ENCODE assay signal across 14 mouse cellular contexts in the genomic region with DNA sequence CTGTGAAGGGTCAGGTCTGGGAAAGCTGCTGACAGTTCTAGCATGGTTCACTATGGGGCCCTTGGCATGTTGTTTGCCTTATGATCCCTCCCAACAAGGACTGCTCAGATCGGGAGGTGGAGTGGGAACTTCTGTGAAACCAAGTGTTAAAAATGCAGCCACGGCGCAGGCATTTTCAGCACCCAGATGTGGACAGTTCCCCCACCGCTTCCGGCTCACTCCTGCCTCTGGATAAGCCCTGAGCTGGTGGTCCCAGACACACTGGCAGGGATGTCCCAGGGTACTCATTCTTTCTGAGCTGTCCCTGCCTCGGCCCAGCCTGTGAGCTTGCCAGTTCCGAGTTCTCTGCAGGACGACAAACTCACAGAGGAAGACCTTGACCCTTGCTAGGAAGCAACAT. TPM values are rescaled to one million over a fixed set of nuclear protein-coding genes. Genes with fewer than 3 reads are reported as not detected.
DNase-seq lines count a peak whose midpoint lies in the region; ATAC-seq lines count a peak whose summit lies in the region.
"Had no signal": no experiment of that assay in that cellular context is flagged by ENCODE, and none has a peak within 500 bp of the region (broad histone marks: within the 10 kb centered on the region; RNA-seq: fewer than 3 reads in every experiment).

No protein-coding gene starts in this region.

- no peak overlapping the region for H3K27ac ChIP-seq in forebrain, embryonic 11.5 days (ENCODE audit: low read depth, low read length)
- H3K27ac ChIP-seq in forebrain, embryonic 16.5 days (ENCODE audit: low read length) = no peak overlapping the region
- no peak overlapping the region for H3K27ac ChIP-seq in midbrain, embryonic 10.5 days (replicated peaks)
- no peak overlapping the region for H3K27ac ChIP-seq in midbrain, embryonic 13.5 days
- no peak overlapping the region for H3K27ac ChIP-seq in embryonic facial prominence, embryonic 11.5 days (replicated peaks; ENCODE audit: low read depth, low read length)
- H3K27ac ChIP-seq: liver, embryonic 15.5 days had no signal

- ATAC-seq in forebrain, embryonic 11.5 days (replicated peaks; ENCODE audit: low FRiP score) = no peak
- no peak for ATAC-seq in forebrain, embryonic 16.5 days
- no peak for ATAC-seq in midbrain, embryonic 13.5 days
- ATAC-seq in embryonic facial prominence, embryonic 11.5 days (replicated peaks; ENCODE audit: insufficient number of reproducible peaks, low FRiP score, low TSS enrichment, low read depth) = no peak
- ATAC-seq: intestine, embryonic 16.5 days had no signal

- H3K4me2 ChIP-seq in forebrain, embryonic 11.5 days (ENCODE audit: low read depth, low read length, severe bottlenecking) = no peak overlapping the region
- H3K4me2 ChIP-seq in forebrain, embryonic 16.5 days (ENCODE audit: low read length) = no peak overlapping the region
- H3K4me2 ChIP-seq in midbrain, embryonic 13.5 days (replicated peaks) = no peak overlapping the region
- no peak overlapping the region for H3K4me2 ChIP-seq in embryonic facial prominence, embryonic 11.5 days (ENCODE audit: low read depth, low read length)
- H3K4me2 ChIP-seq: liver, embryonic 15.5 days had no signal

- no peak overlapping the region for H3K9ac ChIP-seq in forebrain, embryonic 11.5 days (ENCODE audit: low read length)
- H3K9ac ChIP-seq in forebrain, embryonic 16.5 days (replicated peaks; ENCODE audit: low read depth, low read length) = no peak overlapping the region
- H3K9ac ChIP-seq in midbrain, embryonic 13.5 days (replicated peaks) = no peak overlapping the region
- H3K9ac ChIP-seq in embryonic facial prominence, embryonic 11.5 days (replicated peaks; ENCODE audit: low read length) = no peak overlapping the region
- H3K9ac ChIP-seq: liver, embryonic 15.5 days had no signal

- H3K4me1 ChIP-seq in forebrain, embryonic 11.5 days (replicated peaks; ENCODE audit: control insufficient read depth, insufficient read depth, low read length) = no peaks in the 10 kb centered on the region
- H3K4me1 ChIP-seq in forebrain, embryonic 16.5 days (replicated peaks; ENCODE audit: control insufficient read depth, insufficient read depth, low read length) = 0 out of 2 replicates have a peak, but pooled peaks cover 3% of the 10 kb centered on the region
- H3K4me1 ChIP-seq in midbrain, embryonic 10.5 days = 0 out of 2 replicates have a peak, but pooled peaks cover 6% of the 10 kb centered on the region
- H3K4me1 ChIP-seq in midbrain, embryonic 13.5 days (replicated peaks) = peaks cover 13% of the 10 kb centered on the region
- H3K4me1 ChIP-seq in embryonic facial prominence, embryonic 11.5 days (ENCODE audit: control insufficient read depth, insufficient read depth, low read length) = no peaks in the 10 kb centered on the region
- H3K4me1 ChIP-seq: liver, embryonic 15.5 days; megakaryocyte, embryonic 14.5 days had no signal

- no peaks in the 10 kb centered on the region for H3K36me3 ChIP-seq in forebrain, embryonic 11.5 days (ENCODE audit: control insufficient read depth, insufficient read depth, low read length)
- H3K36me3 ChIP-seq in forebrain, embryonic 16.5 days (ENCODE audit: control insufficient read depth, insufficient read depth) = no peaks in the 10 kb centered on the region
- H3K36me3 ChIP-seq in midbrain, embryonic 10.5 days = no peaks in the 10 kb centered on the region
- no peaks in the 10 kb centered on the region for H3K36me3 ChIP-seq in midbrain, embryonic 13.5 days
- H3K36me3 ChIP-seq in embryonic facial prominence, embryonic 11.5 days (replicated peaks; ENCODE audit: control insufficient read depth, insufficient read depth, low read depth, low read length) = no peaks in the 10 kb centered on the region
- H3K36me3 ChIP-seq: G1E; liver, embryonic 15.5 days had no signal

- H3K27me3 ChIP-seq in forebrain, embryonic 11.5 days (ENCODE audit: control insufficient read depth, insufficient read depth, low read length) = no peaks in the 10 kb centered on the region
- H3K27me3 ChIP-seq in forebrain, embryonic 16.5 days (replicated peaks; ENCODE audit: control insufficient read depth, insufficient read depth, low read length) = no peaks in the 10 kb centered on the region
- H3K27me3 ChIP-seq in midbrain, embryonic 10.5 days (ENCODE audit: low read depth, poor library complexity, severe bottlenecking) = no peaks in the 10 kb centered on the region
- H3K27me3 ChIP-seq in midbrain, embryonic 13.5 days = no peaks in the 10 kb centered on the region
- no peaks in the 10 kb centered on the region for H3K27me3 ChIP-seq in embryonic facial prominence, embryonic 11.5 days (ENCODE audit: control insufficient read depth, insufficient read depth, low read length)
- H3K27me3 ChIP-seq: liver, embryonic 15.5 days had no signal

- no peak overlapping the region for H3K4me3 ChIP-seq in forebrain, embryonic 11.5 days (ENCODE audit: low read depth, low read length)
- H3K4me3 ChIP-seq in forebrain, embryonic 16.5 days (replicated peaks; ENCODE audit: low read length) = no peak overlapping the region
- no peak overlapping the region for H3K4me3 ChIP-seq in midbrain, embryonic 10.5 days
- no peak overlapping the region for H3K4me3 ChIP-seq in midbrain, embryonic 13.5 days (replicated peaks)
- H3K4me3 ChIP-seq in embryonic facial prominence, embryonic 11.5 days (ENCODE audit: low read depth, low read length) = no peak overlapping the region
- H3K4me3 ChIP-seq: liver, embryonic 15.5 days; megakaryocyte, embryonic 14.5 days had no signal

- 12% methylated on average over 8 of the region's 8 CpGs for WGBS in forebrain, embryonic 11.5 days
- 7% methylated on average over 8 of the region's 8 CpGs for WGBS in forebrain, embryonic 16.5 days
- 14% methylated on average over 8 of the region's 8 CpGs for WGBS in midbrain, embryonic 10.5 days
- 14% methylated on average over 8 of the region's 8 CpGs for WGBS in midbrain, embryonic 13.5 days
- 19% methylated on average over 8 of the region's 8 CpGs for WGBS in embryonic facial prominence, embryonic 11.5 days

- peak; percentile 69 for DNase-seq in forebrain, embryonic 11.5 days (ENCODE audit: low spot score)
- DNase-seq in midbrain, embryonic 10.5 days (ENCODE audit: low spot score) = peak; percentile 48
- peak; percentile 71 for DNase-seq in embryonic facial prominence, embryonic 11.5 days (ENCODE audit: low spot score)
- peak; percentile 40 for DNase-seq in retina, postnatal 1 day
- DNase-seq in natural killer cell, adult 2 months (ENCODE audit: low spot score in 2 of 2) = no peak
- DNase-seq in right cerebral cortex, postnatal 36 days (ENCODE audit: low spot score in 2 of 2) = no peak
- DNase-seq: B cell, adult 2 months; cerebellum, adult 11 months had no signal

- no peaks in the 10 kb centered on the region for H3K9me3 ChIP-seq in forebrain, embryonic 11.5 days (ENCODE audit: control insufficient read depth, low read length)
- no peaks in the 10 kb centered on the region for H3K9me3 ChIP-seq in forebrain, embryonic 16.5 days (ENCODE audit: control insufficient read depth, low read length)
- H3K9me3 ChIP-seq in midbrain, embryonic 10.5 days (replicated peaks) = no peaks in the 10 kb centered on the region
- no peaks in the 10 kb centered on the region for H3K9me3 ChIP-seq in midbrain, embryonic 13.5 days
- no peaks in the 10 kb centered on the region for H3K9me3 ChIP-seq in embryonic facial prominence, embryonic 11.5 days (replicated peaks; ENCODE audit: control insufficient read depth, low read length)
- H3K9me3 ChIP-seq: G1E; liver, embryonic 15.5 days had no signal

RNA-seq across cellular contexts. Expression of a gene that starts 45.0 kb away (rescaled TPM):
- 4.7 and 6.1 TPM in 2 replicates for polyA plus RNA-seq in forebrain, embryonic 11.5 days (2014; fragmentation: Nextera tagmentation; extraction: Ambion mirVana)
- 1.3 and 1.5 TPM in 2 replicates for polyA plus RNA-seq in forebrain, embryonic 16.5 days (2015; fragmentation: Nextera tagmentation; extraction: Ambion mirVana)
- 5.3 and 6.7 TPM in 2 replicates for polyA plus RNA-seq in midbrain, embryonic 10.5 days (2016; fragmentation: Nextera tagmentation; extraction: Ambion mirVana)
- polyA plus RNA-seq in midbrain, embryonic 13.5 days (2015; fragmentation: Nextera tagmentation; extraction: Ambion mirVana) = 1.6 and 1.9 TPM in 2 replicates
- polyA plus RNA-seq in embryonic facial prominence, embryonic 11.5 days (2014; fragmentation: Nextera tagmentation; extraction: Ambion mirVana) = 1.7 and 2.3 TPM in 2 replicates
- polyA plus RNA-seq: G1E had no signal

Comparison
In these comparisons a context has a peak if more than half of its experiments do, and no peak if none do; other contexts are left out.
1. DNase-seq: peak in forebrain, embryonic 11.5 days (single experiment), midbrain, embryonic 10.5 days (single experiment), embryonic facial prominence, embryonic 11.5 days (single experiment) and retina, postnatal 1 day (single experiment); none in natural killer cell, adult 2 months (0 of 2) and right cerebral cortex, postnatal 36 days (0 of 2).